Mouse (Mus musculus) intestine, postnatal 0 days (tissue): ENCODE measurements at regions not wholly inside any gene's neighbourhood (a gene's known extent, or its start where the extent isn't known, plus 50 kb on each side); places are given as distances from the start of the nearest gene placed in this dataset.

Source experiments
- ATAC-seq: fragments of 200-750 bp; cut with Nextera tagmentation; 2 replicates; pipeline ENCODE4 v1.8.0; 2017; ENCODE audit warnings: mild to moderate bottlenecking, moderate TSS enrichment, moderate library complexity
- H3K27ac ChIP-seq: fragments of 300-500 bp; sonication (generic); 2 replicates; pipeline ENCODE4 v1.5.1; 2014; ENCODE audit warnings: mild to moderate bottlenecking, low read depth, low read length, moderate library complexity
- H3K27me3 ChIP-seq: fragments of 300-500 bp; sonication (generic); replicated peaks from 2 replicates; pipeline ENCODE4 v1.6.1; 2014; ENCODE audit warnings: low read length, mixed read lengths; ENCODE audit not compliant: control insufficient read depth, insufficient read depth
- H3K36me3 ChIP-seq: fragments of 300-500 bp; sonication (generic); 2 replicates; pipeline ENCODE4 v1.6.1; 2014; ENCODE audit warnings: mild to moderate bottlenecking, moderate library complexity; ENCODE audit not compliant: control insufficient read depth, insufficient read depth
- H3K4me1 ChIP-seq: fragments of 300-500 bp; sonication (generic); replicated peaks from 2 replicates; pipeline ENCODE4 v1.6.1; 2014; ENCODE audit warnings: antibody characterized with exemption, low read length, mixed read lengths; ENCODE audit not compliant: control insufficient read depth, insufficient read depth
- H3K4me2 ChIP-seq: fragments of 300-500 bp; sonication (generic); replicated peaks from 2 replicates; pipeline ENCODE4 v1.6.1; 2014; ENCODE audit warnings: low read depth, mild to moderate bottlenecking, moderate library complexity
- H3K4me3 ChIP-seq: fragments of 300-500 bp; sonication (generic); 2 replicates; pipeline ENCODE4 v1.5.1; 2014; ENCODE audit warnings: low read depth, low read length
- H3K9ac ChIP-seq: fragments of 300-500 bp; sonication (generic); 2 replicates; pipeline ENCODE4 v1.6.1; 2014; ENCODE audit warnings: mild to moderate bottlenecking, low read depth, low read length
- H3K9me3 ChIP-seq: fragments of 300-500 bp; sonication (generic); 2 replicates; pipeline ENCODE4 v1.6.1; 2016; ENCODE audit warnings: mixed run types; ENCODE audit not compliant: control insufficient read depth
- CTCF ChIP-seq: sonication (generic); IDR thresholded peaks from 2 replicates; pipeline ENCODE4 v1.5.1; 2016; ENCODE audit warnings: low read depth, mild to moderate bottlenecking, control low read depth, antibody characterized with exemption, moderate library complexity
- WGBS: fragments of 180-500 bp; shearing (Covaris S2); extraction: QIAGEN DNeasy Blood & Tissue Kit; methylation state at CpG from one replicate; pipeline ENCODE4 v1.1.7; 2014; 5-methylcytosine and 5-hydroxymethylcytosine counted together

DNA sequence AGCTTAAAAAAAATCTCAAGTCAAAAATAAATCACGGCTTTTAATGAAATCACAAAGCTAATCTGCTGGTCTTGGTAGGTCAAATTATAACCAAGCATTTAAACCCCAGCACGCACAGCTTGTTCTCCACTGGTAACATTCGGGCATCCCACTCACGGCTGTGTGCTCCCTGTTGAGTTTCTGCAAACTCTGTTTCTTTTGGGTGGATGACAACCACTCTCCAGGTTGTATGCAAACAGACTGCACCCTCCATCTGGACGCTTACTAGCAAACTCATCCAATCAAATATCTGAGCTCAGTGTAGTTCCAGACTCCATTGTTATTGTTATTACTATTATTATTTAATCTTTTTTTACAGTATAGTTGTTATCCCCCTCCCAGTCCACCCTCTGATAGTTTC, 213.9 kb downstream of the Fam173b start:
- H3K36me3 ChIP-seq = no peaks in the 10 kb centered on the region
- no peak for TF ChIP-seq CTCF
- no peaks in the 10 kb centered on the region for H3K27me3 ChIP-seq

DNA sequence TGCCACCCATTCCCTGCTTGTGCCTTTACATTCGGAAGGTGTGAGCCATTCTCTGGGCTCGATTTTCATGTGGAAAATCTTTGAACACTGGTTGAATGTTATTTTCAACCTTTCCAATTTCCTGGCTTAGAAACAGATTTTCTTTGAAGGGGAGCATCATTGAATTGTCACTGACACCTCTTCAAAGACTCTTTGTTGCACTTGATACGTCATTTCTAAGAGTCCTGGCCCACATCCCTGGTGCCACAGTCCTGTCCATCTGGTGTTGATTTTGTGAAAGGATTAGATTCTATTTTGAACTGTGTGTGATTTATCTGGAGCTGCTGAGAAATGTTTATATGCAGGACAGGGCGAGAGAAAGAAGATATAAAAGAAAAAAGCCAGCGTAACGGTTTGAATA, 217.6 kb downstream of the Fam173b start:
- Histone ChIP-seq H3K27me3 (no peaks in the 10 kb centered on the region), H3K27ac (no peak overlapping the region), H3K9ac (no peak overlapping the region), H3K4me1 (no peaks in the 10 kb centered on the region), H3K36me3 (no peaks in the 10 kb centered on the region), H3K4me2 (no peak overlapping the region), H3K4me3 (no peak overlapping the region), H3K9me3 (no peaks in the 10 kb centered on the region)
- WGBS = 70% methylated on average over 6 of the region's 6 CpGs
- ATAC-seq = no peak
- TF ChIP-seq CTCF = no peak

More for the DNA sequence above, 213.9 kb downstream of the Fam173b start:
- Histone ChIP-seq H3K4me3 (no peak overlapping the region), H3K27ac (no peak overlapping the region), H3K9ac (no peak overlapping the region), H3K4me2 (no peak overlapping the region), H3K4me1 (no peaks in the 10 kb centered on the region), H3K9me3 (no peaks in the 10 kb centered on the region)
- ATAC-seq = no peak
- 77% methylated on average over 5 of the region's 5 CpGs for WGBS

DNA sequence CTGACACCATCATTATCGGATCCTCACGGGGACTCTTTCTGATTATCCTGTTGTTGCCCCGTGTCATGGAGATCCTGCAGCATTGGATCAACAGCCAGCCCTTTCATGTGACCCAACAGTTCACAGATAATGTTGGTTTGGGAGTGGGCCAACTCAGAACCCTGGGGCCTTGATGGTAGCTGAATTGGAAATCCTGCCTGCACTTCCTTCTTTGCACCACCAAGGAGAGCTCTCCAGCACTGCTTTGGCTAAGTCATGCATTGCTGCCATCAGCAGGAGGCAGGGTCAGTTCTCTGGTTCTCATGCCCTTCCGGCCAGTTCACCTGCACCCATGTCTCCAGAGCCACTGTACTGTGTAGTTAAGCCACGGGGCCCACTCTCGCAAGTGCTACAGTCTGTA, 225.6 kb downstream of the Fam173b start:
- Histone ChIP-seq H3K36me3 (no peaks in the 10 kb centered on the region), H3K9me3 (no peaks in the 10 kb centered on the region), H3K27me3 (no peaks in the 10 kb centered on the region), H3K4me1 (no peaks in the 10 kb centered on the region), H3K4me2 (no peak overlapping the region), H3K27ac (no peak overlapping the region), H3K9ac (no peak overlapping the region), H3K4me3 (no peak overlapping the region)
- TF ChIP-seq CTCF = no peak
- WGBS = 96% methylated on average over 6 of the region's 6 CpGs
- no peak for ATAC-seq

DNA sequence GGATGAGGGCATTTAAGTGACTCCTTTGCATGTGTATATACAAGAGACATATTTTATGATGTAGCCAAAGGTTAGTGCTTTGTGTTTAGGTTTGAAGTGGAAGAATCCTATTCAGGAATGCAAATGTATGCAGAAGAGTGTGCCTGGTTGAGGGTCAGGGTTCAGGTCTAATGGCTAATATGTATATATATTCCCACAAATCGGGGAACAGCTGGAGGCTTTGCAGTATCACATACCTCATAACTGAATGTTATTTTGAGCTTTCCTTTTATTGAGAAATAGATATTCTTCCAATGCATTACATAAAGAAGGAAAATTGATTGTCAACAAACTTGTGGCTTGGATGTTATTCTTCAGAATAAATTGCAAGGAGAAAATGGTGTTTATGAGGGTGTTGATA, 239.9 kb downstream of the Fam173b start:
- no peak for TF ChIP-seq CTCF
- 62% methylated on average over 1 of the region's 1 CpGs for whole genome bisulfite sequencing
- no peak for ATAC-seq

DNA sequence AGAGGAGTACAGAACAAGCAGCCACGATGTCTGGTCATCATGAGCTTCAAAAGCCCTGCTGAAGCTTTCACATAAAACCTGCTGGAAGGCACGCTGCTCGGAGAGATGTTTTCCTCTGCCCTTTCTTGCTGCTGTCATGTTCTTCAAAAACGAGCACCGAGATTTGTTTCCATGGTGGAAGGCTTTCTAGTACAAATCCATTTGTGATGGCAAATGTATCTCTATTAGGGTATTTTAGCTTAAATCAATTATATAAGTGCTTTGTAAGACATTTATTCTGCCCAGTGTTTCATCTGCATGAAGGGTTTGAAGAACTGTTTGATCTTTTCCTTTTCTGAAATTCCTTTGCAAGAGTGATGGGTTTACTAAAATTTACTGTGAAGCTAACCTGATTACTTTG, 253.1 kb downstream of the Fam173b start:
- whole genome bisulfite sequencing = 85% methylated on average over 5 of the region's 5 CpGs
- H3K27ac ChIP-seq = no peak overlapping the region
- no peaks in the 10 kb centered on the region for H3K36me3 ChIP-seq
- no peak overlapping the region for H3K9ac ChIP-seq
- no peak for TF ChIP-seq CTCF
- H3K9me3 ChIP-seq = no peaks in the 10 kb centered on the region
- no peak overlapping the region for H3K4me2 ChIP-seq
- no peak overlapping the region for H3K4me3 ChIP-seq
- no peaks in the 10 kb centered on the region for H3K27me3 ChIP-seq
- no peak for ATAC-seq
- H3K4me1 ChIP-seq = no peaks in the 10 kb centered on the region

More for the DNA sequence above, 239.9 kb downstream of the Fam173b start:
- no peak overlapping the region for H3K27ac ChIP-seq
- H3K4me3 ChIP-seq = no peak overlapping the region
- H3K27me3 ChIP-seq = no peaks in the 10 kb centered on the region
- no peaks in the 10 kb centered on the region for H3K4me1 ChIP-seq
- H3K36me3 ChIP-seq = no peaks in the 10 kb centered on the region
- H3K4me2 ChIP-seq = no peak overlapping the region
- no peaks in the 10 kb centered on the region for H3K9me3 ChIP-seq
- H3K9ac ChIP-seq = no peak overlapping the region

DNA sequence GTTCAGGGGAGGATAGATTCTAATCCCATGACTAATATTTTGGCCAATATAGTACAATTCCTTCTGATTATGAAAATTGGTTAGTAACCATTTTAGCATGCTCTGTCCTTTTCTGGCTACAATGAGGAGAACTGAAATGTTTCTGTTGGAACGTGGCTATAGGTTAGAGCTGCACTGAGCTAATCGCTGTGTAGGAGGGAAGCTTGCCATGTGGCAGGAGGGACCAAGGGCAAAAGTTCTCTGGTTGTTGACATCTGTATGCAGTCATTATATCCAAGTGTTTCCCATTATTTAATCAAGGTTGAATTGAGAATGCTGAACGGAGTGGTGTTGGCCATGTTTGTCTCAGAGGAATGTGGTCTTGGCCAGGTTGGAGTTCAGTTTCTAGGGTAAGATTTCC, 253.5 kb downstream of the Fam173b start:
- TF ChIP-seq CTCF = no peak
- no peaks in the 10 kb centered on the region for H3K4me1 ChIP-seq
- 82% methylated on average over 3 of the region's 3 CpGs for WGBS
- no peaks in the 10 kb centered on the region for H3K36me3 ChIP-seq
- no peak overlapping the region for H3K9ac ChIP-seq
- no peak overlapping the region for H3K4me3 ChIP-seq
- no peak overlapping the region for H3K4me2 ChIP-seq
- no peaks in the 10 kb centered on the region for H3K27me3 ChIP-seq
- H3K9me3 ChIP-seq = no peaks in the 10 kb centered on the region
- no peak for ATAC-seq
- H3K27ac ChIP-seq = no peak overlapping the region

DNA sequence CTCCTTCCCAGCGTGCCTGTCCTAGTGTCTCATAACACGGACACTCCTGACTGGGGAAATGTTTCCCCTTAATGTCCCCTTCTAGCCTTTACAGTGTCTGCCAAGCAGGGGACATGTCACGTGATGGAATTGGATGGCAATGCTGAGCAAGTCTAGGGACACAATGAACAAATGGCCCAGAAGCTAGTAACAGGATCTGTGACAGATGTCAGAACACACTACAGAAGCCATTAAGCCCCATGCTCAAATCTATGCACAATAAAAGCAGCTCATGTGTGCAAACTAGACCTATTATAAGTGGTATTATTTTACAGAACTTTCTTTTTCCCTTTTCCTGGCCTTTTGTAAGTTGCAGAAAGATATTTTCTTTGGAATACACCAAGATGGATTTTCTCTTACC, 267.4 kb downstream of the Fam173b start:
- Histone ChIP-seq H3K27me3 (no peaks in the 10 kb centered on the region), H3K9ac (no peak overlapping the region), H3K36me3 (no peaks in the 10 kb centered on the region), H3K4me1 (no peaks in the 10 kb centered on the region; the same call in 1 of the 2 replicates), H3K27ac (no peak overlapping the region), H3K9me3 (no peaks in the 10 kb centered on the region), H3K4me2 (no peak overlapping the region), H3K4me3 (no peak overlapping the region)
- 89% methylated on average over 3 of the region's 3 CpGs for WGBS
- no peak for ATAC-seq
- TF ChIP-seq CTCF = no peak
